Mouse (Mus musculus) gastrocnemius, postnatal 36 days (tissue): Measurements from ENCODE around the gene Gpatch8. TPM values are rescaled to one million over a fixed set of nuclear protein-coding genes. Genes with fewer than 3 reads are reported as not detected.

ENCODE experiments used
- DNase-seq, 2 experiments: peaks; one replicate each; pipeline ENCODE4 v3.0.0; 2022
- intact Hi-C: fragments of 180-260 bp; cut with DNase I; formaldehyde crosslinking; loops from one replicate; pipeline ENCODE4 v1.15.1; 2025
- total RNA-seq, 2 experiments: library from RNA; stranded (reverse); gene quantifications; 2 replicates each; pipeline ENCODE4 v1.2.3; 2021

The Gpatch8 gene
- total RNA-seq, 2 experiments from 2014 or later = 20.2 to 24.4 TPM

DNA sequence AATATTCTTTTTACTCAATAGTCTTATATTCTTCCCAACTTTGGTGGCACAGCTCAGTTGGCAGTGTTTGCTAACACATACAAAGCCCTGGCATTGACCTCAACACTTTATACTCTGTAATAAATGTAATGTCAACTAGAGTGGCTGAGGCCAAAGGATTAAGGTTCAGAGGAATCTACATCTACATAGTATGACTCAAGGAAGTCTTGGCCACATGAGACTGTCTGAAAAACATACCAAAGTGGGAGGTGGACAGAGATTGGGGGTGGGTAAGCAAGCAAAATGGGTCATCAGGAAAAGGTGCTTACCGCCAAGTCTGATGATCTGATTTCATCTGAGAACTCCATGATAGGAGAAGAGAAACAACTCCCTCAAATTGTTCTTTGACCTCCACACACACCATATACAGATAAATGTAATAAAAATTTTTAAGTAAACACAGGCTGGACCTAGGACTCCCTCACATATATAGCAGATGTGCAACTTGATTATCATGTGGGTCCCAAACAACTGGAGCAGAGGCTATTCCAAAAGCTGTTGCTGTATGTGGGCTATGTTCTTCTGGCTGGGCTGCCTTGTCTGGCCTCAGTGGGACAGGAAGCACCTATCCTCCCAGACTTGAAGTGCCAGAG, 41.3 kb downstream of the Gpatch8 start:
- intact Hi-C loops = no loop called here
- no peak for DNase-seq

DNA sequence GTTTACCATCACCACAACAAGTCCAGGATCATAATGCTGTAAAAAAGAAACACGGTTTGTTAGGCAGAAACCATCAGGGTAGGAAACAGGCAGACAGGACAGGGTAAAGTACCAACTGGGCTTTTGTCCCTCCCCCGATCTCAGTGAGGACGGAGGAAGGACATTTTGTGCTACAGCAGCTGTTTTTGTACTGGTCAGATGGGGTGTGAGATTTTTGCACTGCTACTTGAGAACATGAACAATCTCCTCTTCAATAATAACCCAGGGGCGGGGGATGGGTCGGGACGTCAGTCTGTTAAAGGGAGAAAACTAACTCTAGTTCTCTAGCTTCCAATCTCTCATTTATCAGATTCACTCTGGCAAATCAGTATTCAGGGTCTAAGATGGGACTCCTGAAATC, 46.0 kb downstream of the Gpatch8 start:
- peak in 1 of 2 experiments; percentile 44 for DNase-seq
- intact Hi-C loops = no loop called here

DNA sequence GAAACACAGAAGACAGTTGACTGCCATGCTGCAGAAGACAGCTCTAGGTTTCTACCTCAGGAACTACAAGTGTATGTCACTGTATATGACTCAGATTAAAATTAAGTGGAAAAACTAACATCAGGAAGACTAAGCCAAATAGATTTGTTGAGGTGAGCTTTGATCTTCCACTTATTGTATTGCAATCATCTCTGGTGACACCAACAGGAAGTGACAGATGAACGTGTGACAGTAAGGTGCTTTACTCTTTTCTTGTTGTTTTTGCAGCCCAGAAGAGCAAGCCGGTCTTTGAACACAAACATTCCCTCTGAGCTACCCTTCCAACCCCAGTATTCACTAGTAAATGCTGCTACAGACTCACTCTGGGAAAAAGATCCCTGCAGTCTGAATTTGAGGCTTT, 59.5 kb downstream of the Gpatch8 start:
- intact Hi-C loops = no loop called here
- DNase-seq = no peak

DNA sequence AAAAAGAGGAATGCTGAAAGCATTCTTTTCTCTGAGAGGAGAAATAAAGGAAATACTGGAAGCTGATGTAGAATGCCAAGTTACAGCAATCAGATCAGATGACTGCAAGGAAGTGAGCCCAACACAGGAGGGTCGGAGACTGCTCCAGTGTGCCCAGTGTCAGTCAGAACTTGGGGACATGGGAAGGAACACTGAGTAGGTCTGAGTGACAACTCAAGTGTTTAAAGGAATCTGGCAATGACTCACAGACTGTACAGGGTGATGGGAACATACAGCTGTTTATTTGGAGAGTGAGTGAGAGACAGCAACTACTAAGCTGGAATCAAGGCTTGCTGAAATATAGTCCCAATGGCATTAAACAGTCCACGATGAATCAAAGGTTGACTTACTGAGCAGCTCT, 60.0 kb downstream of the Gpatch8 start:
- no peak for DNase-seq
- intact Hi-C loops = no loop called here

DNA sequence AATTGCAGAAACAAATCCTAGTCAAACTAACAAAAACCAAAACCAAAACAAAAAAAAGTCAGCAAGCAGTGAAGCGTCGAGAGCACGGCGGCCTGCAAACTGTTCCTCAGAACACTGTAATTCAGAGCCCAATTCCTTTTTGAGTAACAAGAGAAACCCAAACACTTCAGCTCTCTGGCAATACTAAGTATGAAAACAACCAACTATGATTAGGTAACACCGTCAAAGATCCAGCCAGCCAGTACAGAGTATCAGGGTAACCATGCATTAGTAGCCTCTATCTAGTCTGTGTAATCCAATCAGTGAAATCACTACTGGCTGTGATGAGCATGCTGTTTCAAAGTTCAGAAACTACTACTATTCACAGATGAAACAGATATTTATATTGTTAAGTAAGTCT, 60.5 kb downstream of the Gpatch8 start:
- intact Hi-C loops = no loop called here
- no peak for DNase-seq

DNA sequence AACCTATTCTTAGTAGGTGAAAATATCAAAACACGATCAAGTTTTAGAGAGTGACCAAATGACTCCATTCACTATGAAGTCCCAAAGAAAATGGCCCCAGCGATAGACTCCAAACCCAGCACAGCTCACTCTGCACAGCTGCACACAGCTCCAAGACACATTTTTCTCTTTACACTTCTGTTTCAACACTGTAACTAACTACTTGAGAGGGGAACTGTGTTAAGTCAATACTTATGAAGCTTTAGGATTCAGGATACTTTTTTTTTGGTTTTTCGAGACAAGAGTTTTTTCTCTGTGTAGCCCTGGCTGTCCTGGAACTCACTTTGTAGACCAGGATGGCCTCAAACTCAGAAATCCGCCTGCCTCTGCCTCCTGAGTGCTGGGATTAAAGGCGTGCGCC, 61.1 kb downstream of the Gpatch8 start:
- intact Hi-C loops = no loop called here
- DNase-seq = no peak

DNA sequence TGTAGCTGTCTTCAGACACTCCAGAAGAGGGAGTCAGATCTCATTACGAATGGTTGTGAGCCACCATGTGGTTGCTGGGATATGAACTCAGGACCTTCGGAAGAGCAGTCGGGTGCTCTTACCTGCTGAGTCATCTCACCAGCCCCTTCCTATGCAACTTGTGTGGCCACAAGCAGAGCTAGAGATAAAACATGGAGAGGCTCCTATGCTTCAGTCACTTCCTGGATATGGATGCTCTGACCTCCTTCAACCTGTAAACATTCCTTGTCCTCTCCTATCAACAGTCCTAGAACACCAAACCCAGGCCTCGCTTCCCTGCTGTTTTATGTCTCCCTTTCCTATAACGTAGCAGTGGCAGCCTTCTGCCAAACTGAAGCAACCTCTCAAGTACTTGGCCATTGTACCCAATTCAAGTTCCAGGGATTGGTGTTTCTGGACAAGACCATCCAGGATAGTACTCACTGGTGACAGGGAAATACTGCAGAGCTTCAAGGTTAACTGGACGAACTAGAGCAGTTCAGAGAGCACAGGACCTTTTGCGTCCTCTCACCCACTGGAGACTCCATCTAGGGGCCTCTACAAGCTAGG, 62.0 kb downstream of the Gpatch8 start:
- DNase-seq = no peak
- intact Hi-C loops = loop anchor here (1.0 kb wide), 1 partner anchor 18 kb away; no protein-coding TSS in a partner anchor

DNA sequence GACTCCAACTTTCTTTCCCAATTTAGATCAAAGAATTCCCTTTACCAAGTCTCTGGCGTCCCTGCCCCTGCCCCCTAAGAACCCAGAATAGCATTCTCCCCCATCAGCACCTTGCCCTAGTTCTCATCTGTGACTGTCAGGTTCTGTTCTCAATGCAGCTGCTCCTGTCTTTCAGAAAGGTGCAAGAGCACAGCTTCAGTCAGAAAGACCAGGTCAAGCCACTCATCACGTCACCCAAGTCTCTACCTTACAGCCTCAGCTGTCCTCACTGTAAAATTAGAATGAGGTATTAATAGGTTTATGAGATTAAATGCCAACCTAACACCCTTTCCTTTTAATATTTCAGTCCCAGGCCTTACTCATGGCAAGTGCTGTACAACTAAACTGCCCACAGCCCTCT, 63.0 kb downstream of the Gpatch8 start:
- intact Hi-C loops = no loop called here
- DNase-seq = peak in 1 of 2 experiments; percentile 13

DNA sequence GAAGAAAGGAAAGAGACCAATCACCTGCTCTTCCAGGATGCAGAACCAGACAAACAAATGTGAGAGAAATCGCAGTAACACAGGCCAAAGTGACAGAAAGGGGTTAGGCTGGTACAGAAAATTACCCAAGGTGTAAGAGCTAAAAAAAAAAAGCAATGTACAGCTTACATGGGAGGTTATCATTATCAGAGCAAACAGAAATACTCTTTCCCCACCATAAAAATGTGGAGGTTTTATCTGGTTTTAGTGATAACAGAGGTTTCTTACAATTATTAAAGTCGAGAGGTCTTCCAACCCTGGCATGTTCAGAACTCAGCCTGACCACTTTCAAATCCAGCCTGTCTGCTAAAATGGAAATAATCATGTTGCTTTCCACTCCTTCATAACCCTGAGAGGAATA, 68.3 kb downstream of the Gpatch8 start:
- no peak for DNase-seq
- intact Hi-C loops = loop anchor here (5.0 kb wide), 1 partner anchor 164 kb away; no protein-coding TSS in a partner anchor

DNA sequence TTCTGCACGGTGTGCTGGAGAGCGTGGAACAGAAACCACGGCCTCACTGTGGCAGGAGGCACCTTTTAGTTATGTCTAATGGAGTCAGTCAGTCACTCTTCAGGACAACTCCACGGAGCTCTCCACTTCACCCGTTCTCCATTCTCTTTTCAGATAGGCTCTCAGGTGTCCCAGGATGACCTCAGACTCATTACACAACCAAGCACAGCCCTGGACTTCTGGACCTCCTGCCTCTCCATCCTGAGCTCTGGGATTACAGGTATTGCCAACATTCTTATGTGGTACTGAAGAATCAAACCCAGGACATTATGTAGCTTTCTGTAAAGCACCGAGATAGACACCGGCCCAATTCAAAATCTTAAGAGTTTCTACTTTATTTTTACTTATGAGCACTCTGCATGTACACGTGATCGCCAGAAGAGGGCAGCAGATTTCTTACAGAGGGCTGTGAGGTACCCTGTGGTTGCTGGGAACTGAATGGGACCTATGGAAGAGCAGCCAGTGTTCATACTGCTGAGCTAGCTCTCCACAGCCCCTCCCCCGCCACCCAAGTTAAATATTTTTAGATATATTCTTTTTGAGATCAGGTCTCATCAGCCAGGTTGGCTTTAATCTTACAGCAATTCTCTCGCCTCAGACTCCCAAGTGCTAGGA, 69.3 kb downstream of the Gpatch8 start:
- intact Hi-C loops = loop anchor here (5.0 kb wide), 1 partner anchor 165 kb away; no protein-coding TSS in a partner anchor
- no peak for DNase-seq

DNA sequence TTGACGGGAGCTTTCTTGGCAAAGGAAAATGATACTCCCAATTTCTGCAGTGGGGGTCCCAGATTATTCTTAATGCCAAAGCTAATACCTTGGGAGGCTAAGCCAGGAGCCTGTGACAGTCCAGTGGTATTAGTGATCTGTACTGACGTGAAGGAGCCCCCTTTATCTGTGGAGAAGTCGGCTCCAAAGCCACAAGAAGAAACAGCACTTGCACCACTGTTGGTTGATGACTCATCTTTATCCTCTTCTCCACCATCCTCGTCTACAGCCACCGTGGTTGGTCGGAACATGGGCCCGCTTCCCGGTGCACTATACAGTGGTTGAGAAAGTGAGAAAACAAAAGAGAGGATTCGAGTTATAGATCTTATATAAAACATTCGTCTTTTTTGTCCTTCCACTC, 74.4 kb downstream of the Gpatch8 start:
- intact Hi-C loops = no loop called here
- DNase-seq = no peak

DNA sequence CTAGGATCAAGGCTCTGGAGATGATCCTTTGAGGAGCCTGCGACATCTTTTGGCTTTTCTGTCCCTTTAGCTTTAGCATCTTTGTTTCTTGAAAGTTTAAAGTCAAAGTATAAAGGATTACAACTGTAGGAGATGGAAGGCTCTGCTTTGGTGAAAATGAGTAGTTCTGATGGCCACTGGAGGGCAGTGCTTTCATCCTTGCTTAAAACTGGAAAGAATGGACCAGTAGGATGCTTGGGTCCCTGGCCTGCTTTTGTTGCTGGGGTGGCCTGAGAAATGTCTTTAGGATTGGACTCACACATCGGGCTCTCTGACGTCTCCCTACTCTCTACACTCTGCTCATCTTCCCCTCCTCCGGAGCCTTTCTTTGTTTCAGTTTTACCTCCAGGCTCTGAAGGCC, 75.3 kb downstream of the Gpatch8 start:
- intact Hi-C loops = no loop called here
- no peak for DNase-seq

DNA sequence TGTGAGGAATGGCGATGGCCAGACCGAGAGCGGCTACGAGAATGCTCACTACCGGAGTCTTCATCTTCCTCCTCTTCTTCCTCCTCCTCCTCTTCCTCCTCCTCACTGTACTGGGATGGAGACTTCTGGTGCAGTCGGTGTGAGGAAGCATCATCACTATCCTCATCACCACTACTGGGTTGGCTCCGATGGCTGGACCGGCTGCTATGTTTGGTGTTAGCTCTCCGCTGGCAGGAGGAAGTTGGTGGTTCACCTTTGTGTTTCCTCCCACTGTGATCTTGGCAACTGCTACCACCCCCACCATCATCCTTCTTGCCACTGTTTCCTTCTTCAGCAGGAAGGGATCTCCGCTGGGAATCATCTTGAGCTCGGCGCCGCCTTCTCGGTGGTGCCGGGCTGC, 76.1 kb downstream of the Gpatch8 start:
- intact Hi-C loops = no loop called here
- DNase-seq = no peak

DNA sequence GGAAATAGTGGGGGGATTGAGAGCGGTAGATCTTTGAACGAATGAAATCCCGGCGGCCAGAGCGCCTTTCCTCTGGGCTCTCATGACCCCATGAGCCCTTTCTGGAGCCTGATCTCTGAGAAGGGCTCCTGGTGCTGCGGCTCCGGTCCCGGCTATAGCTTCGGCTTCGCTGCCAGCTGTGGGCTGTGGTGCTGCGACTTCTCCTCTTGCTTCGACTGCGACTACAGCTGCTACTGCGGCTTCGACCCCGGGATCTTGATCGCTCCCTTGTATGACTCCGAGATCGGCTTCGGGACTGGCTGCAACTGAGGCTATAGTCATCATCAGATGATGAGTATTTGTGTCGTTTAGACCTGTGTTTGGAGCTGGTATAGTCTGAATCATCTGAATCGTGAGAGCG, 76.6 kb downstream of the Gpatch8 start:
- no peak for DNase-seq
- intact Hi-C loops = loop anchor here (2.0 kb wide), 1 partner anchor 101 kb away; no protein-coding TSS in a partner anchor

DNA sequence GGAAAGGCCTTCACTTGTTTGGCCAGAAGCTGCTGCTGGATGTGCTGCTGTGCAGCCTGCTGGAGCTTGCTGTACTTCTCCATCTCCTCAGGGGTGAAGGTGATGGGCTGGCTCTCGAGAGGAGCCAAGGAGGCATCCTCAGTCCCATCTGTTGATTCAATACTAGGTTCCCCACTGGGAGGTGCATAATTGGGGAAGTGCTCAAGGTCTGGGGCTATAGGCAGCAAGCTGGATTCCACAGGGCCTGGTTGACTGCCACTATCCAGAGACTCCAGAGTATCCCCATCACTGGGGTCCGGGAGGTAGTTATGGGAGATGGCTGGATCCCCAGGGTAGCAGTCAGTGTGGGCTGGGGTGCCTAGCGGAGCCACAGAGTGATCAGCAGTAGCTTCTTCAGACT, 77.5 kb downstream of the Gpatch8 start:
- intact Hi-C loops = loop anchor here (2.0 kb wide), 1 partner anchor 102 kb away; no protein-coding TSS in a partner anchor
- no peak for DNase-seq

DNA sequence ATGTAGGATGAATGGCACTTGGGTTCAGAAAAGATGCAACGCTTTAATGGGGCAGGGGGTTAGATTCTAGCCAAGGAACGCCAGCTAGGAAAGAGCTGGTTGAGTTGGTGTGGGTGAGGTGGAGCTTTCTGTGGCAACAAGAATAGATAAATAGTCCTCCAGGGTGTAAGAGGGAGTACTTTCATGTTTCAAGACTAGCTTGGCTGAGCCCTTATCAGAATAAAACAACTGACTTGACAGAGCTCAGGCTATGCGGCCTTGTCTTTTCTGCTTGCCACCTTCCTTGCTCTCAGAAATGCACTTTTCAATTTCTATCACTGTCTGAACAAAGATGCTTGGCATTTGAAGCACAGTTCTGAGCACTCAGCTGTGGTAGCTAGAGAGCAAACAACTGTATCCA, 81.2 kb downstream of the Gpatch8 start:
- intact Hi-C loops = no loop called here
- no peak for DNase-seq

DNA sequence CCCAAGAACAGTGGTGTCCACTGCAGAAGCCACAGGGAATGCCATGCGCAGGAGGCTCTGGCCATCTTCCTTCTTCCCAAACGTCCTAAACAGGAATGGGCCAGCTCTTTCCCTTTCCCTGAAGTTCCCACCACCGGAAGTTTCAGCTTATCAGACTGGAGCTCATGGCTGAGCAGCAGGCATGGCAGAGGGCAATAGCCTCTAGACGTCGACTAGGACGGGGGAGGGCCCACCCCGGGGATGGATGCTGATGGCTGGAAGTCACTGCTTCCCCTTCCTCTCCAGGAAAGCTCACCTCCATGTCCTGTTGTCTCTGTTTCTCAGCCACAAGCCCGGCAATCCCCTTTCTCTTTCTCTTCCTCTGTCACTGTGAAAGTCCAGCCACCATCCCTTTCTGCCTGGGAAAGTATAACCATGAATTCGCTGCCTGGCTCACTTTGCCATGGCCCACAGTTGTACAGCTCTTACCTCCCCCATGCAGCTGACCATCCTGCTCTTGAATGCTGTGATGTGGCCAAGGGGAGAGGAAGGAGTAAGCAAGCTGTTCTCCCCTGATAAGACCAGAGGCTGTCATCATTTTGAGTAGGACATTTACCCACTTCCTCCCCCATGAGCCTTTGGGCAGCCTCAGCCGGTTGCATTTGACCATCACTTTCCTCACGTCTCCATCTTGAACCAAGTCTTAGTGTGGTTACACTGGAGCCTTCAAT, 86.4 kb downstream of the Gpatch8 start, which contains the start of gene Itga2b:
TSS of gene Itga2b (minus strand) at position 475 of the 710 bp plus-strand sequence.
- DNase-seq = no peak
- intact Hi-C loops = no loop called here

DNA sequence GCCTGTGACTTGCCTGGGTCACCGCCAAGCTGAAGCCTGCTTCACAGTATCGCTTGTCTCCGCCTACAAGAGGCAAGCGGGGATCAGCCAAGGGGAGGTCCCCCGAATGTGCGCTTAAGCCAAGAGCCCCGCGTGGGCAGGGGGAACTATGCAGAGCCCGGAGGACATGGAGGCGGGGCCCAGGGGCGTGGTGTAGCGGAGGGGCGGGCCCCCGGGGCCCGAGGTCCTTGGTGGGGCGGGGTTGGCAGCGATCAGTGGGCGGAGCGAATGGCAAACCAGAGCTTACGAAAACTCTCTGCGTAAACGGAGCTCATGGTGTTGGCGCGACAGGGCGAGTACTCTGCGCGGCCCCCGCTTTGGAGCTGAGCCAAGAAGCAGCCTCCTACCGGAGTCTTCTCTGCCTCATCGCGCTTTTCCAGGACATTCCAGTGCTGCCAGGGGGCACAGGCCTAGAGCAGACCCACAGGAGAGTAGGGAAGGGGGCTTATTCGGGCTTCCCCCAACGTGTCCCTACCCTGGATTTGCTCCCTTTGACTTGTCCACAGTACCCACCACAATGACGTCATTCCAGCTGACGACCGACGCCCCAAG, 89.1 kb downstream of the Gpatch8 start:
- DNase-seq = peak; percentile 98 to 99
- intact Hi-C loops = no loop called here

DNA sequence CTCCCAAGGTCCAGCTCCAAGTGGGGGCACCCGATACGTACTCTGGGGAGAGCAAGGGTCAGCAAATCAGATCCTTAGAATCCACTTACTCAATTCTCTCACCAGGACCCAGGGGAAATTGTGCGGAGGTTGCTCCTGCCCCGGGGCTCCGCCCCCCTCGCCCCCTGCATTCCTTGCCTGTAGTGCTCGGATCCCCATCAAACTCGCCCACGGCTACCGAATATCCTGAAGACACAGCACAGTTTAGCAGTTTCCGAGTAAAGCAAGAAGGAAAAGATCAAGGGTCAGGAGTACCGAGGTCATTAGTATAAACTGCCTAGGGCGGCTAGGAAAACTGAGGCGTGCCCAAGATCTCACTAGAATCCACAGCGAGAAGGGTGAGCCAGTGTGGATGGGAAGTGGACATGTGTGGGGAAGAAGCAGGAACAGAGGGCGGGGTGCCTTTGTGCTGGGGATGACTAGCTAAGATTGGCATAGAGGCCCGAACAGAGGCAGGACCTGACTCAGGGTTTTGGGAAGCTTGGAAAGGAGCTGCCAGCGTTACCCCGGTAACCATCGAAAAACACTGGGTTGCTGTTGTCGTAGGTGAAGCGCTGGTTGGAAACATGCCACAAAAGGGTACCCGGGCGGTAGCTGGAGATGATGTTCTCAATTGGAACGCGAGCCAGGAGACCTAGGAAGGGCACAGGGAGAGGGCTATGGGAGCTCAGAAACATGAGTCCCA, 90.3 kb downstream of the Gpatch8 start:
- peak; percentile 50 to 51 for DNase-seq

DNA sequence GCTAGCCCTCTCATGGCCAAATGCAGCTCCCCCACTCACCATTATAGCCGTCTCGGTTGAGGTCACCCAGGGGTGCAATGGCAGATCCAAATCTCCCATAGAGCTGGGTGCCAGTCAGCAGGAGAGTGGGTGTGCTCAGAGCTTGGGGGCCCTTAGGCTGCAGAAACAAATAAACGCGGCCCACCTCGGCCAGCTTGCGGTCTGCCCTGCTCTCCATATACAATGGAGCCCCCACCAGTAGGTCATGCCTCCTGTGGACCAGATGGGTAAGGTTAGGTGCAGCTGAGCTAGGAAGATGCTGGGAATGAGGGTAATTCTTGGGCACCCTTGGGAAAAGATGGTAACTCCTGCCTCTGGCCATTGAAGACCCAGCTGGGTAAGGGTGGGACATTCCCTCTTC, 91.3 kb downstream of the Gpatch8 start:
- intact Hi-C loops = no loop called here
- no peak for DNase-seq

More for the DNA sequence above, 90.3 kb downstream of the Gpatch8 start:
- intact Hi-C loops = no loop called here
